Mouse (Mus musculus): ENCODE results near the gene Rfc3.

GRCm38 (mm10) chr5:151605921-151606320 is 45.1 kb downstream of the Rfc3 start, which contains the start of gene Vmn2r18:
- TF ChIP-seq CTCF (IDR thresholded peaks at IDR 0.05; ENCODE audit: low read depth, low read length) (no peak), POLR2A (IDR thresholded peaks at IDR 0.05; ENCODE audit: extremely low read depth, insufficient read depth, low read length) (no peak)
